Mouse (Mus musculus): Measurements from ENCODE around the gene Itgax.

Itgax gene

DNA sequence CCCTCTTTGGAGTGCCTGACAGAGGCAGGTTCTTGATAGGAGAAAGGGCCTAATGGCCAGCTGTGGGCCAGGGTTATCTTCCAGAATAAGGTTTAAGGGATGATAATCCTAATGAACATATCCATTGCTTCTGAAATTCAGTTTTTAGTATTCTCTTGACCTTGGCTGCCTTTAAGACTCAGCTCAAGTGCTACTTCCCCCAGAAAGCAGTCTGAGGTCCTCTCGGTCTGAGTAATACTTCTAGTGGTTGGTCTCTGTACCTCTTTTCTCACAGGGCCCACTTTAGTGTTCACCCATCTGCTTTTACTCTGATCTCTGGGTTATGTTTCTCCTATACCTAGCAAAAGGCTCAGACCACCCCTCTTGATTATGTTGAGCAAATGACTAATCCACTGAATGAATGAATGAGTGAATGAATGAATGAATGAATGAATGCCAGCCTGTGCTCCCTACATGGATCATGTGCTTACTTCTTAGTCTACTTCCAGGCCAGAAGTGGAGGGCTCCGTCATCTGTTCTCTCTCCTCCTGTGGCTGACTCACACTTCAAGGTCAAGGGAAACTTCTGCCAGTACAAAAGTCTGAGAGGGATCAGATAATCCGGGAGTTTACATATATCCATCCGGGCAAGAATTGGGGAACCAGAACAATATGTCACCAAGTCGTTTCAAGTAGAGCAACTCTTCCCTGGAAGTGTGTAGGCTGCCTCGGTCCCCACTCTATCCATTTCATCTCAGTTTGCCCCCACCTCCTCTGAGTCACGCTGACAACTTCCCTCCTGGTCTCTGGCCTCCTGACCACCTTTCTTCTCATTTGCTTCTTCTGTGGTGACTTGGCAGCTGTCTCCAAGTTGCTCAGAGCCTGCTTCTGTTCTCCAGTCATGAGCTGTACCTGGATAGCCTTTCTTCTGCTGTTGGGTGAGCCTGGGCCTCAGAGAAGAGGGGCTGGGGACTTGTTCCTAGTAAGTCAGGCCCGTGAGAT lies at the start of gene Itgax:
Gene Itgax, plus strand, starts transcription at position 807 of the 980 bp plus-strand sequence.
- no peak for DNase-seq (ENCODE audit: low spot score in 2 of 2)

DNA sequence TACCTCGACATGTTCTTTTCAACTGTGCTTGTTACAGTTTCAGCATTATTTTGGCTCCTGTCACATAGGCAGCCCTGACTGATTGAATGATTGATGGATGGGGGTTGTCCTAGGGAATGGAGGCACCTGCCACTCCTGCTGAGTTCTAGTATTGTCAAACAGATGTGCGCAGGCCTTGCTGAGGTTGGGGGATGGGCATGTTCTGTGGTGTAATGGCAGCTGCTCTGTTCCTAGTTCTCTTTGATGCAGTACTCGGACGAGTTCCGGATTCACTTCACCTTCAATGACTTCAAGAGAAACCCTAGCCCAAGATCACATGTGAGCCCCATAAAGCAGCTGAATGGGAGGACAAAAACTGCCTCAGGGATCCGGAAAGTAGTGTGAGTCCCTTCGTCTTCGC lies 49.3 kb upstream of the Itgax start:
- peak in 1 of 2 experiments; percentile 26 for DNase-seq (ENCODE audit: low spot score in 2 of 2)

DNA sequence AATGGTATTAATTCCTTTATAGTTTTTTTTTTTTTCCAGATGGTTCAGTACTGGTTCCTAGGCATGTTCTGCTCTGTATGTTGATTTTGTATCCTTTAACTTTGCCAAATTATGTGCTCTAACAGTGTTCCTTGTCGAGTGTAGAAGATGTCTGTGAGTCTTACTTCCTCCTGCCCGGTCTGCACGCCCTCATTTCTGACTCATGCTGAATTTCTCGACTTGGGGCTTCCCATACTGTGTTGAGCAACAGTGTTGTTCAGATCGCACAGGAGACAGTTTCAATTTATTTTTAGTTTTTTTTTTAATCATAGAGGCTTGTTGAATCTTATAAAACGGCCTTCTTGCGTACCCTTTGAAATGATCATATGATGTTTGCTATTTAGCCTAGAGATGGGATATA lies 40.2 kb upstream of the Itgax start:
- DNase-seq (ENCODE audit: low spot score in 2 of 2) = no peak

DNA sequence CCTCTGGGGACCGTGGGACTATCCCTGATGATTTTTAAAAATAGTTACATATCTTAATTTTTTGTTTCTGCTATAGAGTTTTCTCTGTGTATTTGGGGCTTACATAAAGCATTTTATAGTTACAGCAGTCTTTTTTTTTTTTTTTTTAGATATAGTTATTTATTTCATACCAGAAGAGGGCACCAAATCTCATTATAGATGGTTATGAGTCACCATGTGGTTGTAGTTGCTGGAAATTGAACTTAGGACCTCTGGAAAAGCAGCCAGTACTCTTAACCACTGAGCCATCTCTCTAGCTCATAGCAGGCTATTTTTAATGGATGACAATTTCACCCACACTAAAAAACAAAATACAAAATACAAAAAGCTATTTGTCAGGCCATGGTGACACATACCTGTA lies 31.2 kb upstream of the Itgax start:
- no peak for DNase-seq (ENCODE audit: low spot score in 2 of 2)

DNA sequence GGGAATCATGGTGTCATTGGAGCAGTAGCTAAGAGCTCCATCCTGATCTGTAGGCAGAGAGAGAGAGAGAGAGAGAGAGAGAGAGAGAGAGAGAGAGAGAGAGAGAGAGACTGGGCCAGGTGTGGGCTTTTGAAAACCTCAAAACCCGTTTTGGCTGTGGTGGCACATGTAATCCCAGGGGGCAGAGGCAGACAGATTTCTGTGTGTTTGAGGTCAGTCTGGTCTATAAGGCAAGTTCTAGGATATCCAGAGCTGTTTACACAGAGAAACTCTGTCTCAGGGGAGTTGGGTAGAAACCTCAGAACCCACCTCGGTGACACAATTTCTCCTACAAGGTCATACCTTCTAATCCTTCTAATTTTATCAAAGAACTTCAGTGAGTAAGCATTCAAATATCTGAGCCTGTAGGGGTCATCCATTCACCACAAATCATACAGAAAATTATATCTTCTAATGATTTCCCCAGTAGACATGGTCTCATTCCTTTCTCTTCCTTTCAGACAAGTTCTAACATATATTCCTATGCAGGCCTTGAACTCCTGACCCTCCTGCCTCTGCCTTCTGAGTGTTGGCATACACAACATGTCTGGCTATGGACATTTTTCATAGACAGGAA lies 28.5 kb upstream of the Itgax start:
- no peak for DNase-seq (ENCODE audit: low spot score in 2 of 2)

DNA sequence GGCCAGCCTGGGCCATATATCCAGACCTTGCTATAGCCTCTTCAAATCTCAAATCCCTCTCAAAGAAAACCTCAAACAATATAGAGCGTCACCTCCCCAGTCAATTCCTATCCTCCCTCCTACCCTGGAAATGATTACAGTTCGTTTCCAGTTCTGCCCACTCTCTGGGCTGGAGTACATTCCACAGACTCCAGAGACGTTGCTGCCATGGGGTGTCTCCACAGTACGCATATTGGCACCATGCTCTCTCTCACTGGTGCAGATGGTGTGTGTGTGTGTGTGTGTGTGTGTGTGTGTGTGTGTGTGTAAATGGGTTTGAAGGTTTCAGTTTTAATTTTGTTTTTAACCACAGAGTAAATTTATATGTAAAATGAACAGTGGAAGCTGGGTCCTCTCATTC lies 24.1 kb upstream of the Itgax start:
- DNase-seq (ENCODE audit: low spot score in 2 of 2) = no peak

DNA sequence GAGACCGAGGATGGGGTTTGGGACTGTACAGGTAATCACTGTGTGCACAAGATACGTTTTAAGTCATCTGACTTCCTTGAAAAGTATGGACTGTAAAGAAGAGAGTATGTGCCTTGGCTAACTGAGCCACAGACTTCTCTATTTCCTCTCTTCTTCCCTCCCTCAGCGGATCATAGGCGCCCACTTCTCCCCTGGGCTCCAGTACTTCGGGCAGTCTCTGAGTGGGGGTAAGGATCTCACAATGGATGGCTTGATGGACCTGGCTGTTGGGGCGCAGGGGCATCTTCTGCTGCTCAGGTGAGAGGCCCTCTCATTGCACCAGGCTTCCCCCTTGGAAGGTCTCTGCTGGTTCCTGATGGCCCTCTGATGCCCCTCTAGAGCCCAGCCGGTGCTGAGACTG lies 21.9 kb upstream of the Itgax start:
- no peak for DNase-seq (ENCODE audit: low spot score in 2 of 2)

DNA sequence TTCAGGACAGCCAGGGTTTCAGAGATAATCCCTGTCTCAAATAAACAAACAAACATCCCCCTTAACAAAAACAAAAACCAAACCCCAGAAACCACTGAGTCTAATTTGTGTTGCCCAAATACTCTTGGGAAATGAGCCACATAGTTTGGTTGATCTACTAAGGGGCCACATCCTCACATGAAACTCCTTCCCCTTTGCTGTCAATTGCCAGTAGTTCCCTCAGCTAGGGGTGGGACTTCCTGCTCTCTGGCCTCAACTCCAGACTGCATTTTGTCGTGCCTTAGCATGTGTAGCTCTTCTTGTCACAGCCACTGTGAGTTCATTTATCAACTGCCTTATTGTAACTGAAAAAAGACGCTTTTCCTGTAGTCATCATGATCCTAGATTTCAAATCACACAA lies 19.0 kb upstream of the Itgax start:
- DNase-seq (ENCODE audit: low spot score in 2 of 2) = no peak

DNA sequence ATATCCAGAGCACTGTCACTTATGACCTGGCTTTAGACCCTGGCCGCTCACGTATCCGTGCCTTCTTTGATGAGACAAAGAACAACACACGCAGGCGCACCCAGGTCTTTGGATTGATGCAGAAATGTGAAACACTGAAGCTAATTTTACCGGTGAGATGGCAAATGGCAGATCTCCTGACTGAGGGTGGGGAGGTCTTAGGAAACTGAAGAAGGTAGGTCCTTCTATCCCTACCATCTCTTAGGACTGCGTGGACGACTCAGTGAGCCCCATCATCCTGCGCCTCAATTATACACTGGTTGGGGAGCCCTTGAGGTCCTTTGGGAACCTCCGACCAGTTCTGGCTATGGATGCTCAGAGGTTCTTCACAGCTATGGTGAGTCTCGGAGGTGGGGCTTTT lies 17.2 kb upstream of the Itgax start:
- no peak for DNase-seq (ENCODE audit: low spot score in 2 of 2)

DNA sequence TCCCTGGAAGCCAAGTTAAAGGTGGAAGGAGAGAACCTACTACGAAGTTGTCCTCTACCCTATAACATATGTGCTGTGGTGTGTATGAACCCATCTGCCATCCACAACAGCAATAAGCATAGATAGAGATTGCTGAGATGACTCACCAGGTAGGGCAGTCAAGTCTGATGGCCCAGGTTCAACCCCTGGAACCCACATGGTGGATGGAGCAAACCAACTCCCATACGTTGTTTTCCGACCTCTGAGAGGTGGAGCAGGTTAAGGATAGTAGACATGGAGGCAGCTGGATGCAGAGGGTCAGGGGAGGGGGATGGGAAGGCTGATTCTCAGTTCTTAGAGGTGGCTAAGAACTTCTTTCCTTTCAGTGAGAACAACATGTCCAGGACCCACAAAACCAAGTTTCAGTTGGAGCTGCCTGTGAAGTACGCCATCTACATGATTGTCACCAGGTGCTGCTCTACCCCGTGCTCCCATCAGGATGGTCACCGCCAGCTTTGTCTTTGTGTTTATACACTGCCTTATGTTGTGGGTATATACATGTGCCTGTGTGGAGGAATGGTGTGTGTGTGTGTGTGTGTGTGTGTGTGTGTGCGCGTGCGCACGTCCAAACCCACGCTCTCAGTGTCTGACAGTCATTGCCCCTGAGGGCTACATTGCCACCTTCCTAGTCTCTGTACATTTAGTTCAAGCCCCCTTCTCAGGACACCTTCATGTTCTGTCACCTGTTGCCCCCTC lies 14.8 kb upstream of the Itgax start:
- DNase-seq (ENCODE audit: low spot score in 2 of 2) = no peak

DNA sequence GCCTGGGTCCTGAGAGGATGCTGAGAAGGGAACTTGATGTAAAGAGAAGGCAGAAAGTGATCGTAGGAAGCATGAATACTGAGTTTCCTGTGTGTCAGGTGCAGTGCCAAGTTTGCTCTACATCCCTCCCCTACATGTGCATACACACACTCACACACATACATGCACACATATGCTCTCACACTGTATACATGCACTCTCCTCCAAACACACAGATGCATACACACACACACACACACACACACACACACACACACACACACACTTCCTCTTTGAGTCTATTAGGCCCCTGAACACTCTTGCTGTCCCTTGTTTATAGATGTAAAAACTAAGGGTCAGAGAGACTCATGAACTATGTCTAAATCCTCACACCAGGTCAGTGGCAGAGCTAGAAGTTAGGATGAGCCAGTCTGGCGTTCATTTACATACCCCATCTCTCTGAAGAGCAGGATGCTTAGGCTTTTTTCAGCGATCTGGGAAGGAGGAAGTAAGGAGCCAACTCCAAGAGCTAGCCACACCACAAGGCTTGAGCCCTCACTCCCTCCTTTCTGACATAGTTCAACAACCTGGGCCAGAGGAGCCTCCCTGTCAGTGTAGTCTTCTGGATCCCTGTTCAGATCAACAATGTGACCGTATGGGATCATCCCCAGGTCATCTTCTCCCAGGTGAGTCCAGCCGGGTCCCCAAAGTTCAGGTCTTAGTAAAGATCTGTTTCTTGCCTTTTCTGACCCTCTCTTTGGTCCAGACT lies 14.0 kb upstream of the Itgax start:
- DNase-seq (ENCODE audit: low spot score in 2 of 2) = no peak

DNA sequence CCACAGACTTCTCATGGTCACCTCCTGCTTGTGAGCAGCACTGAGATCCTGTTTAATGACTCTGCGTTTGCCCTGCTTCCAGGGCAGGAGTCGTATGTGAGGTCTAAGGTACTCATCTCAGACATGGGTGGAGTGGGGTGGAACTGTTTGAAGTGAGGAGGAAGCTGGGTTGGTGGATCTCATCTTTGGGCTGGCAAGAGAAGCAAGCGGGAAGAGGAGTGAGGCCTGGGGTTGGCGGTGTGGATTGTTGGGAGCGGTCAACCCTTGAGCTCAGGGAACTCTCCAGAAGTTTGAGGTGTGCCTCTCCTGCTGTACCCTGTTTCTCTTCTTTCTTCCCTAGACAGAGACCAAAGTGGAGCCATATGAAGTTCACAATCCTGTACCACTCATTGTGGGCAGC lies 13.0 kb upstream of the Itgax start:
- DNase-seq (ENCODE audit: low spot score in 2 of 2) = no peak

DNA sequence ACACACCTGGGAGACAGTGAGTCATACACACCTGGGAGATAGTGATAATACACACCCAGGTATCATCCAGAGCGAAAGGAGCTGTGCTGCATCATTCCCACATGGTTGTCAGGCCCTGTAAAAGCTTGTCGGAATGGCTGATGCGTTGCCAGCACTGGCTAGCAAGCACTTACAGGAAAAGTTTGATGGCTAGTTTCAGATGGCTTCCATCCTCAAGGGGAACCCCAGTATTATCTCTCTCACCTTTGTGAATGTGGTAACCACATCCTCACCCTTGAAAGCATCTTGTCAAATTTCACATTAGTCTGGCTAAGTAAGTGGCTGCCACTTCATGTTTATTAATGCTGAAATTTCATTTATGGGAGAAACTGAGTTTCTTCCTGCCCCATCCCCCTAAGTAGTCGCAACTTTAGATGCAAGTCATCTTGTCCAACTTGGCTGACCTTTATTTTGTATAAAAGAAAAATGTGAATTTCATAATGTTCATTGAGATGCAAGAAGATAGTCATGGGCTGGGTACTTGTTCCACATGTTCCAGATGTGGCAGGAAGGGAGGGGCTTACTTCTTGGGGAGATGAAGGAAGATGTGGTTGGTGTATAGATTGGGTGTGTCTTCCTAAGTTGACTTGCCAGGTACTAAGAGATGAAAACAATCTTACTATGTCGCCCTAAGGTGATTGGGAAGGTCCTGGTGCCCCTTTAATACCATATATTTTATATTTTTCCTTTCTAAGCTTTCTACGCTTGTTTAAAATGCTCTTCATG lies 9.4 kb upstream of the Itgax start:
- DNase-seq (ENCODE audit: low spot score in 2 of 2) = no peak

DNA sequence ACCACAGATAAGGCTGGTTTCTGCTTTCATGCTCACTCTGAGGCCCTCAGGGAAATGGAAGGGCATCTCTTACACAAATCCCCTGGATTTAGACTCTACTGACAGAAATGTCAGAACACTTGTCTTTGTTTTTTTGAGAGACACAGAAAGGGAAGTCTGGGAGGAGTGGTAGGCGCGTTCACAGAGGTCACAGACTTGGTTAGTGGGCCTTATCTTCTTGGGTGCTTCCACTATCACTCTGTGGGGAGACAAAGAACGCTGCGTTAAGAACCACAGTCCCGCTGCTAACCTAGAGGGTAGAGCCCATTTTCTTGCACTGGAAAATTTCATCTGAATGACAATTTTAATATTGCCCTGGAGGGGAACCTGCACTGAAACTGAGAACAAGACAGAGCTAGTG lies 2.8 kb downstream of the Itgax start:
- DNase-seq (ENCODE audit: low spot score in 2 of 2) = no peak

DNA sequence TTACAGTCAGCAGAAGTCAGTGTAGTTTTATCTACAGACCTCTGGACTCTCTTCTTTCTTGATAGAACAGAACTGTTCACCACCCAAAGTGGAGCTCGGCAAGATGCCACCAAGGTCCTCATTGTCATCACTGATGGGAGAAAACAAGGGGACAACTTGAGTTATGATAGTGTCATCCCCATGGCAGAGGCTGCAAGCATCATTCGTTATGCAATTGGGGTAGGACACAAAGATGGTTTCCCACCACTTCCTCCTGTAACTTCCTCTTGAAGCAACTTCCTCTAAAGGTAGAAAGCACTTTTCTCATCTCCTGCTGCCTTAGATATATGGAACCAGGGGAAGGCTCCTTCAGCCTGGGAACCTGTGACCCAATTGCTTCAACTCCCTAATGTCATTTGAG lies 4.2 kb downstream of the Itgax start:
- DNase-seq (ENCODE audit: low spot score in 2 of 2) = no peak

DNA sequence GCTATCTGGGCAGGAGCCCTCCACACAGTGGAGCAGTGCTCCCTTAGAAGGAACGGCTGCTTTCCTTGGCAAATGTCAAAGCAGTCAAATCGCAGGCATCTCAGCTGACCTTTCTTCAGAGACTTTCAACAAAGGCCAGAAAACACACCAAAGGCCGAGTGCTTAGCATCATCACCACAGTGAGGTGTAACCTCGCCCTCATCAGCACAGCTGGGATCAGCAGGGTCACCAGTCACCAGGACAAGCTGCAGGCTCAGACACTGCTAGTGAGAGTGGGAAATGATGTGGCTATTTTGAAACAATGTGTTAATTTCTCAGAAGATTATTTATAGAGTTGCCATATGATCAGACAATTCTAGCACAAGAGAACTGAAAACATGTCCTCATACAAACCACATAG lies 7.6 kb downstream of the Itgax start:
- no peak for DNase-seq (ENCODE audit: low spot score in 2 of 2)

DNA sequence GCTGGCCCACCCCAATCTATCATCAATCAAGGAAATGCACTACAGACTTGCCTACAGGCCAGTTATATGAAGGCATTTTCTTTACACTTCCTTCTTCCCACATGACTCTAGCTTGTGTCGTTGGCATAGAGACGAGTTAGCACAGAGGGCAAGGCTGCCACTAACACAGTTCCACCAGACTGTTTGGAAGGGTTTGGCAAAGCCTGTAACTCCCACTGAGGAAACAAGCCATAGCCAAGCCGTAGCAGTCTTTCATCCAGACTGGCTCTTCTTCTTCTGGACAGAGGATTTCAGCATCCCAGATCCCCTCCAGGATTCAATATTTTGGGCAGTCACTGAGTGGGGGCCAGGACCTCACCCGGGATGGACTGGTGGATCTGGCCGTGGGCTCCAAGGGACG lies 10.3 kb downstream of the Itgax start:
- peak in 1 of 2 experiments; percentile 8 for DNase-seq (ENCODE audit: low spot score in 2 of 2)

DNA sequence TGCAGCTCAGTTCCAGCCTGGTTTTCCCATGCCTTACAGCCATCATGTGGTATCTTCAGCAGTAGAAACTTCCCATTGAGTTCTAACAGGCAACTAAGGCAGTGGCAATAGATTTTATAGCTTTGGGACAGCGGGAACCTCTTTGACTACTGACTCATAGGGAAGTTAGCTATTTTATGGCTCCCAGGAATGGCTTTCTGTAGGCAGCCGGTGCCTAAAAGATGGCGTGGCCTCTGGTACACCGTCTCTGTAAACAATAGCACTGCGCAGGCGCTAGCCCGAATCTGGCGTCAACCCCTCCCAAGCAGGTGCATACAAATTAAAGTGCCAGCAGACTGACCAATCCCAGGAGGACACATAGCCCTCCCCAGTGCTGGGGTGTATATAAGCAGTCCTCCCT lies 21.6 kb downstream of the Itgax start:
- no peak for DNase-seq (ENCODE audit: low spot score in 2 of 2)

DNA sequence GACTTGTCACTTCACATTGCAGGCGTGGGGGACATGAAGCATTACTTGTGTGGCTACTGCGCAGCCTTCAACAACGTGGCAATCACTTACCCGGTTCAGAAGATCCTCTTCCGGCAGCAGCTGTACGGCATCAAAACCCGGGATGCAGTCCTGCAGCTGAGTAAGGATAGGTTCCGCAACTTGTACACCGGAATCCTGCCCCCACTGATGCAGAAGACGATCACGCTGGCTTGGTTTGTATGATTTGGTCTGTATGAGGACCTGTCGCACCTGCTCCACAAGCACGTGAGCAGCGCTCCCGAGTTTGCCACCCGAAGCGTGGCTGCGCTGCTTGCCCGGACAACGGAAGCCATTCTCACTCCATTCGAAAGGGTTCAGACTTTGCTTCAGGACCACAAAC lies 24.7 kb downstream of the Itgax start, which contains the start of gene Itgad:
Gene Itgad, plus strand, starts transcription at position 301 of the 400 bp plus-strand sequence.
- no peak for DNase-seq (ENCODE audit: low spot score in 2 of 2)

DNA sequence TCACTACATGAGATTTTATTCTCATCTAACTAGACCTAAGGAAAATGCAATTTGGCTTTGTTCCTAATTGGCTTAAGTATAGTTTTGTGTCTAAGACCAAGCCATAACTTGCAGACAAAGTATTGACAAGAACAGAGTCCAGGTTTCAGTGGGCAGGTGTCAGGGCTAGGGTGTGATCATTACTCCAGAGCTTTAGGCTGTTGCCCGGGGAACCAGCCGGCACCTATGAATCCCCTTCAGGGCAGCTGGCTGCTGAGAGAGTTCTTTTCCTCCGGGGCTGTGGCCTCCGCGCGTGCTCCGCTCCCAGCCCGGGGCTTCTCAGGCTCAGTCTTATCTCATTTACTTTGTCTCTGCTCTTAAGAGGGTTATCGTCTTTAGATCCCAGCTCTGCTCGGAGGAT lies 25.6 kb downstream of the Itgax start:
- no peak for DNase-seq (ENCODE audit: low spot score in 2 of 2)
